ENCODE assay signal across 14 mouse cellular contexts in genomic region chr8:46484931-46485463, GRCm38 (mm10). TPM values are rescaled to one million over a fixed set of nuclear protein-coding genes. Genes with fewer than 3 reads are reported as not detected.
DNase-seq lines count a peak whose midpoint lies in the region; ATAC-seq and TF ChIP-seq lines count a peak whose summit lies in the region.
"Had no signal": no experiment of that assay in that cellular context is flagged by ENCODE, and none has a peak within 500 bp of the region (broad histone marks: within the 10 kb centered on the region; RNA-seq: fewer than 3 reads in every experiment).

No protein-coding gene starts in this region.

- no peak overlapping the region for H3K4me2 ChIP-seq in forebrain, embryonic 11.5 days (ENCODE audit: low read depth, low read length, severe bottlenecking)
- H3K4me2 ChIP-seq in forebrain, postnatal 0 days (ENCODE audit: low read depth), result no peak overlapping the region
- H3K4me2 ChIP-seq in kidney, embryonic 16.5 days (replicated peaks; ENCODE audit: low read depth, low read length), result no peak overlapping the region
- no peak overlapping the region for H3K4me2 ChIP-seq in liver, embryonic 14.5 days (ENCODE audit: low read depth)
- H3K4me2 ChIP-seq: forebrain, embryonic 15.5 days; neural tube, embryonic 12.5 days had no signal

- H3K9ac ChIP-seq in forebrain, embryonic 11.5 days (ENCODE audit: low read length), result no peak overlapping the region
- no peak overlapping the region for H3K9ac ChIP-seq in forebrain, postnatal 0 days
- H3K9ac ChIP-seq in kidney, embryonic 16.5 days (replicated peaks; ENCODE audit: low read length), result no peak overlapping the region
- H3K9ac ChIP-seq in liver, embryonic 14.5 days (replicated peaks), result no peak overlapping the region
- H3K9ac ChIP-seq: forebrain, embryonic 15.5 days; neural tube, embryonic 12.5 days had no signal

- no peaks in the 10 kb centered on the region for H3K36me3 ChIP-seq in forebrain, embryonic 11.5 days (ENCODE audit: control insufficient read depth, insufficient read depth, low read length)
- no peaks in the 10 kb centered on the region for H3K36me3 ChIP-seq in forebrain, postnatal 0 days (ENCODE audit: insufficient read depth)
- no peaks in the 10 kb centered on the region for H3K36me3 ChIP-seq in kidney, embryonic 16.5 days (ENCODE audit: insufficient read depth, low read length)
- peaks cover 4% of the 10 kb centered on the region for H3K36me3 ChIP-seq in liver, embryonic 14.5 days (replicated peaks; ENCODE audit: control insufficient read depth, insufficient read depth, low read depth)
- H3K36me3 ChIP-seq: forebrain, embryonic 15.5 days; neural tube, embryonic 12.5 days had no signal

- no peak for TF ChIP-seq CTCF in forebrain, postnatal 0 days (IDR thresholded peaks at IDR 0.05; ENCODE audit: low read depth)
- no peak for TF ChIP-seq CTCF in liver, embryonic 14.5 days (IDR thresholded peaks at IDR 0.05; ENCODE audit: low read depth)

- H3K4me3 ChIP-seq in forebrain, embryonic 11.5 days (ENCODE audit: low read depth, low read length), result no peak overlapping the region
- no peak overlapping the region for H3K4me3 ChIP-seq in forebrain, postnatal 0 days (ENCODE audit: low read depth, low read length)
- H3K4me3 ChIP-seq in kidney, embryonic 16.5 days (ENCODE audit: low read length), result no peak overlapping the region
- no peak overlapping the region for H3K4me3 ChIP-seq in liver, embryonic 14.5 days (ENCODE audit: insufficient read depth in 1 of 2, low read depth in 2 of 2, low read length in 2 of 2)
- H3K4me3 ChIP-seq: forebrain, embryonic 15.5 days; neural tube, embryonic 12.5 days had no signal

- WGBS in forebrain, embryonic 11.5 days, result 90% methylated on average over 8 of the region's 8 CpGs
- WGBS in forebrain, postnatal 0 days, result 93% methylated on average over 8 of the region's 8 CpGs
- 95% methylated on average over 8 of the region's 8 CpGs for WGBS in kidney, embryonic 16.5 days
- WGBS in liver, embryonic 14.5 days (ENCODE audit: insufficient replicate concordance), result 54% methylated on average over 8 of the region's 8 CpGs

- H3K9me3 ChIP-seq in forebrain, embryonic 11.5 days (ENCODE audit: control insufficient read depth, low read length), result no peaks in the 10 kb centered on the region
- no peaks in the 10 kb centered on the region for H3K9me3 ChIP-seq in forebrain, postnatal 0 days (ENCODE audit: low read length)
- no peaks in the 10 kb centered on the region for H3K9me3 ChIP-seq in kidney, embryonic 16.5 days (ENCODE audit: low read length)
- H3K9me3 ChIP-seq in liver, embryonic 14.5 days (ENCODE audit: control insufficient read depth, low read length), result no peaks in the 10 kb centered on the region
- H3K9me3 ChIP-seq: forebrain, embryonic 15.5 days; neural tube, embryonic 12.5 days had no signal

- no peak for TF ChIP-seq EP300 in liver, embryonic 14.5 days (IDR thresholded peaks at IDR 0.05; ENCODE audit: low read depth)

- no peaks in the 10 kb centered on the region for H3K27me3 ChIP-seq in forebrain, embryonic 11.5 days (ENCODE audit: control insufficient read depth, insufficient read depth, low read length)
- no peaks in the 10 kb centered on the region for H3K27me3 ChIP-seq in forebrain, postnatal 0 days (ENCODE audit: insufficient read depth, low read length)
- no peaks in the 10 kb centered on the region for H3K27me3 ChIP-seq in kidney, embryonic 16.5 days (ENCODE audit: insufficient read depth, low read length)
- no peaks in the 10 kb centered on the region for H3K27me3 ChIP-seq in liver, embryonic 14.5 days (ENCODE audit: control insufficient read depth, insufficient read depth, low read length)
- H3K27me3 ChIP-seq: forebrain, embryonic 15.5 days; neural tube, embryonic 12.5 days had no signal

- no peak for ATAC-seq in forebrain, embryonic 11.5 days (replicated peaks; ENCODE audit: low FRiP score)
- no peak for ATAC-seq in forebrain, postnatal 0 days
- no peak for ATAC-seq in kidney, embryonic 16.5 days (ENCODE audit: low FRiP score, low TSS enrichment)
- ATAC-seq in liver, embryonic 14.5 days (ENCODE audit: insufficient read depth), result peak; percentile 64; the same call in 1 of the 2 replicates
- ATAC-seq: forebrain, embryonic 15.5 days; hindbrain, postnatal 0 days; midbrain, embryonic 16.5 days had no signal

- H3K4me1 ChIP-seq in forebrain, embryonic 11.5 days (replicated peaks; ENCODE audit: control insufficient read depth, insufficient read depth, low read length), result peaks cover 3% of the 10 kb centered on the region; the same call in 1 of the 2 replicates
- H3K4me1 ChIP-seq in forebrain, postnatal 0 days (ENCODE audit: insufficient read depth), result no peaks in the 10 kb centered on the region
- H3K4me1 ChIP-seq in kidney, embryonic 16.5 days (ENCODE audit: insufficient read depth, low read length), result peaks cover 12% of the 10 kb centered on the region
- peaks cover 9 to 26% of the 10 kb centered on the region in 2 experiments for H3K4me1 ChIP-seq in liver, embryonic 14.5 days (replicated peaks; ENCODE audit: control insufficient read depth in 2 of 2, insufficient read depth in 2 of 2, low read length in 1 of 2)

- no peak overlapping the region for H3K27ac ChIP-seq in forebrain, embryonic 11.5 days (ENCODE audit: low read depth, low read length)
- H3K27ac ChIP-seq in forebrain, postnatal 0 days (ENCODE audit: low read depth, low read length), result no peak overlapping the region
- H3K27ac ChIP-seq in kidney, embryonic 16.5 days (ENCODE audit: low read length), result no peak overlapping the region
- H3K27ac ChIP-seq in liver, embryonic 14.5 days, result no peak overlapping the region
- H3K27ac ChIP-seq: forebrain, embryonic 15.5 days; hindbrain, postnatal 0 days; neural tube, embryonic 12.5 days had no signal

- DNase-seq in forebrain, embryonic 11.5 days (ENCODE audit: low spot score), result peak; percentile 30
- DNase-seq in forebrain, postnatal 0 days, result no peak
- DNase-seq in kidney, adult 9 months, result peak; percentile 1
- peak; percentile 42 for DNase-seq in adrenal gland, adult 8-10 months
- DNase-seq in liver, embryonic 14.5 days (ENCODE audit: low read depth in 3 of 3, low spot score in 3 of 3), result no peak
- no peak for DNase-seq in testis, postnatal 10 days (ENCODE audit: low spot score)
- no peak for DNase-seq in c-Kit-positive CD71-positive TER-119-positive erythroid progenitor cells, embryonic 14.5 days (ENCODE audit: low spot score)
- DNase-seq: cerebellum, adult 11-12 months; lung, postnatal 4 days had no signal

RNA-seq across cellular contexts. Expression of gene Acsl1, which starts 14.2 kb away (rescaled TPM):
- polyA plus RNA-seq in forebrain, embryonic 11.5 days (2014; fragmentation: Nextera tagmentation; extraction: Ambion mirVana), result 6.2 and 6.7 TPM in 2 replicates
- total RNA-seq in forebrain, postnatal 0 days (2014; rRNA removed), result 35.5 and 44.2 TPM in 2 replicates
- 20.4 and 26.2 TPM in 2 replicates for polyA plus RNA-seq in forebrain, postnatal 0 days (2015; fragmentation: Nextera tagmentation; extraction: Ambion mirVana)
- 20.6 and 21.3 TPM in 2 replicates for polyA plus RNA-seq in kidney, embryonic 16.5 days (2015; fragmentation: Nextera tagmentation; extraction: Ambion mirVana)
- total RNA-seq in adrenal gland, adult 8-10 months (2022), result 100 to 1,000 TPM; 168 to 361 (median 321) TPM
- polyA plus RNA-seq in liver, embryonic 14.5 days (2012; rRNA removed), result 27.5 and 39.4 TPM in 2 replicates
- 64.2 and 73.7 TPM in 2 replicates for polyA plus RNA-seq in liver, embryonic 14.5 days (2014; fragmentation: Nextera tagmentation; extraction: Ambion mirVana)

Comparison
In these comparisons a context has a peak if more than half of its experiments do, and no peak if none do; other contexts are left out.
1. DNase-seq: peak in forebrain, embryonic 11.5 days (single experiment), kidney, adult 9 months (single experiment) and adrenal gland, adult 8-10 months (single experiment); none in forebrain, postnatal 0 days (single experiment), liver, embryonic 14.5 days (0 of 3), testis, postnatal 10 days (single experiment) and c-Kit-positive CD71-positive TER-119-positive erythroid progenitor cells, embryonic 14.5 days (single experiment).